Mouse (Mus musculus): Measurements from ENCODE around the gene Cep112. TPM values are rescaled to one million over a fixed set of nuclear protein-coding genes. Genes with fewer than 3 reads are reported as not detected.

Gene Cep112
- polyA plus RNA-seq (2015; fragmentation: Nextera tagmentation; extraction: Ambion mirVana), result 28.6 and 31.1 TPM in 2 replicates

GRCm38 (mm10) chr11:108424889-108425591, at the start of gene Cep112:
TSS of gene Cep112 (plus strand) at chr11:108425192.
- peak; percentile 94 for ATAC-seq

GRCm38 (mm10) chr11:108376815-108377214, 48.2 kb upstream of the Cep112 start:
- H3K4me2 ChIP-seq (ENCODE audit: low read length), result no peak overlapping the region
- H3K9ac ChIP-seq (ENCODE audit: low read depth, low read length), result no peak overlapping the region
- no peak overlapping the region for H3K4me3 ChIP-seq (ENCODE audit: low read depth, low read length)
- H3K27me3 ChIP-seq (ENCODE audit: control insufficient read depth, insufficient read depth, low read depth, low read length), result no peaks in the 10 kb centered on the region
- peaks cover 5% of the 10 kb centered on the region; the same call in 1 of the 2 replicates for H3K4me1 ChIP-seq (ENCODE audit: control insufficient read depth, insufficient read depth, low read length)
- no peaks in the 10 kb centered on the region for H3K9me3 ChIP-seq (replicated peaks; ENCODE audit: control insufficient read depth, low read length, poor library complexity, severe bottlenecking)
- WGBS, result 90% methylated on average over 7 of the region's 7 CpGs
- H3K36me3 ChIP-seq (ENCODE audit: control insufficient read depth, insufficient read depth, low read length), result no peaks in the 10 kb centered on the region
- no peak for ATAC-seq
- no peak overlapping the region for H3K27ac ChIP-seq (ENCODE audit: low read length)

More at GRCm38 (mm10) chr11:108424889-108425591, at the start of gene Cep112:
- Histone ChIP-seq H3K9me3 (replicated peaks; ENCODE audit: control insufficient read depth, low read length, poor library complexity, severe bottlenecking) (no peaks in the 10 kb centered on the region), H3K9ac (ENCODE audit: low read depth, low read length) (peak within 1 kb of the TSS; percentile 64), H3K4me3 (ENCODE audit: low read depth, low read length) (peak within 1 kb of the TSS; percentile 61), H3K27me3 (ENCODE audit: control insufficient read depth, insufficient read depth, low read depth, low read length) (no peaks in the 10 kb centered on the region), H3K4me2 (ENCODE audit: low read length) (peak within 1 kb of the TSS; percentile 85), H3K4me1 (ENCODE audit: control insufficient read depth, insufficient read depth, low read length) (peaks cover 8% of the 10 kb centered on the region), H3K27ac (ENCODE audit: low read length) (peak within 1 kb of the TSS; percentile 33), H3K36me3 (ENCODE audit: control insufficient read depth, insufficient read depth, low read length) (no peaks in the 10 kb centered on the region)
- WGBS, result under 1% methylated on average over 61 of the region's 61 CpGs

GRCm38 (mm10) chr11:108377680-108378362, 47.2 kb upstream of the Cep112 start:
- 30% methylated on average over 19 of the region's 19 CpGs for WGBS
- peak; percentile 93 for ATAC-seq
- 0 out of 2 replicates have a peak overlapping the region, but pooled peaks have one; percentile 43 for H3K27ac ChIP-seq (ENCODE audit: low read length)

GRCm38 (mm10) chr11:108378363-108378751, 46.6 kb upstream of the Cep112 start:
- 75% methylated on average over 4 of the region's 4 CpGs for WGBS
- H3K9ac ChIP-seq (ENCODE audit: low read depth, low read length), result no peak overlapping the region

More at GRCm38 (mm10) chr11:108377680-108378362, 47.2 kb upstream of the Cep112 start:
- 0 out of 2 replicates have a peak overlapping the region, but pooled peaks have one; percentile 22 for H3K9ac ChIP-seq (ENCODE audit: low read depth, low read length)
- H3K4me3 ChIP-seq (ENCODE audit: low read depth, low read length), result peak overlapping the region; percentile 9; the same call in 1 of the 2 replicates
- H3K9me3 ChIP-seq (replicated peaks; ENCODE audit: control insufficient read depth, low read length, poor library complexity, severe bottlenecking), result no peaks in the 10 kb centered on the region
- H3K27me3 ChIP-seq (ENCODE audit: control insufficient read depth, insufficient read depth, low read depth, low read length), result no peaks in the 10 kb centered on the region
- peak overlapping the region; percentile 43 for H3K4me2 ChIP-seq (ENCODE audit: low read length)
- no peaks in the 10 kb centered on the region for H3K36me3 ChIP-seq (ENCODE audit: control insufficient read depth, insufficient read depth, low read length)
- peaks cover 5% of the 10 kb centered on the region; the same call in 1 of the 2 replicates for H3K4me1 ChIP-seq (ENCODE audit: control insufficient read depth, insufficient read depth, low read length)

GRCm38 (mm10) chr11:108382664-108383063, 42.3 kb upstream of the Cep112 start:
- Histone ChIP-seq H3K27me3 (ENCODE audit: control insufficient read depth, insufficient read depth, low read depth, low read length) (no peaks in the 10 kb centered on the region), H3K9ac (ENCODE audit: low read depth, low read length) (no peak overlapping the region), H3K36me3 (ENCODE audit: control insufficient read depth, insufficient read depth, low read length) (no peaks in the 10 kb centered on the region), H3K4me1 (ENCODE audit: control insufficient read depth, insufficient read depth, low read length) (peaks cover 7% of the 10 kb centered on the region), H3K27ac (ENCODE audit: low read length) (no peak overlapping the region), H3K9me3 (replicated peaks; ENCODE audit: control insufficient read depth, low read length, poor library complexity, severe bottlenecking) (no peaks in the 10 kb centered on the region), H3K4me3 (ENCODE audit: low read depth, low read length) (no peak overlapping the region), H3K4me2 (ENCODE audit: low read length) (no peak overlapping the region)
- ATAC-seq, result no peak
- WGBS, result 85% methylated on average over 3 of the region's 3 CpGs

More at GRCm38 (mm10) chr11:108378363-108378751, 46.6 kb upstream of the Cep112 start:
- H3K4me2 ChIP-seq (ENCODE audit: low read length), result no peak overlapping the region
- no peak for ATAC-seq
- H3K27me3 ChIP-seq (ENCODE audit: control insufficient read depth, insufficient read depth, low read depth, low read length), result no peaks in the 10 kb centered on the region
- no peak overlapping the region for H3K4me3 ChIP-seq (ENCODE audit: low read depth, low read length)
- peaks cover 5% of the 10 kb centered on the region; the same call in 1 of the 2 replicates for H3K4me1 ChIP-seq (ENCODE audit: control insufficient read depth, insufficient read depth, low read length)
- no peaks in the 10 kb centered on the region for H3K9me3 ChIP-seq (replicated peaks; ENCODE audit: control insufficient read depth, low read length, poor library complexity, severe bottlenecking)
- H3K36me3 ChIP-seq (ENCODE audit: control insufficient read depth, insufficient read depth, low read length), result no peaks in the 10 kb centered on the region
- no peak overlapping the region for H3K27ac ChIP-seq (ENCODE audit: low read length)

GRCm38 (mm10) chr11:108384920-108385665, 39.9 kb upstream of the Cep112 start:
- WGBS, result 56% methylated on average over 4 of the region's 4 CpGs
- no peak overlapping the region for H3K9ac ChIP-seq (ENCODE audit: low read depth, low read length)

GRCm38 (mm10) chr11:108385666-108386024, 39.3 kb upstream of the Cep112 start:
- Histone ChIP-seq H3K4me3 (ENCODE audit: low read depth, low read length) (no peak overlapping the region), H3K9me3 (replicated peaks; ENCODE audit: control insufficient read depth, low read length, poor library complexity, severe bottlenecking) (no peaks in the 10 kb centered on the region), H3K27me3 (ENCODE audit: control insufficient read depth, insufficient read depth, low read depth, low read length) (no peaks in the 10 kb centered on the region), H3K36me3 (ENCODE audit: control insufficient read depth, insufficient read depth, low read length) (no peaks in the 10 kb centered on the region), H3K27ac (ENCODE audit: low read length) (no peak overlapping the region), H3K4me1 (ENCODE audit: control insufficient read depth, insufficient read depth, low read length) (peaks cover 4% of the 10 kb centered on the region), H3K9ac (ENCODE audit: low read depth, low read length) (no peak overlapping the region), H3K4me2 (ENCODE audit: low read length) (no peak overlapping the region)
- 93% methylated on average over 1 of the region's 1 CpGs for WGBS
- no peak for ATAC-seq

More at GRCm38 (mm10) chr11:108384920-108385665, 39.9 kb upstream of the Cep112 start:
- Histone ChIP-seq H3K4me3 (ENCODE audit: low read depth, low read length) (no peak overlapping the region), H3K4me1 (ENCODE audit: control insufficient read depth, insufficient read depth, low read length) (peaks cover 4% of the 10 kb centered on the region), H3K9me3 (replicated peaks; ENCODE audit: control insufficient read depth, low read length, poor library complexity, severe bottlenecking) (no peaks in the 10 kb centered on the region), H3K27ac (ENCODE audit: low read length) (no peak overlapping the region), H3K27me3 (ENCODE audit: control insufficient read depth, insufficient read depth, low read depth, low read length) (no peaks in the 10 kb centered on the region), H3K4me2 (ENCODE audit: low read length) (no peak overlapping the region), H3K36me3 (ENCODE audit: control insufficient read depth, insufficient read depth, low read length) (no peaks in the 10 kb centered on the region)
- no peak for ATAC-seq

GRCm38 (mm10) chr11:108395061-108395460, 29.9 kb upstream of the Cep112 start:
- Histone ChIP-seq H3K4me3 (ENCODE audit: low read depth, low read length) (no peak overlapping the region), H3K9me3 (replicated peaks; ENCODE audit: control insufficient read depth, low read length, poor library complexity, severe bottlenecking) (no peaks in the 10 kb centered on the region), H3K27ac (ENCODE audit: low read length) (no peak overlapping the region), H3K9ac (ENCODE audit: low read depth, low read length) (no peak overlapping the region), H3K4me1 (ENCODE audit: control insufficient read depth, insufficient read depth, low read length) (no peaks in the 10 kb centered on the region), H3K27me3 (ENCODE audit: control insufficient read depth, insufficient read depth, low read depth, low read length) (no peaks in the 10 kb centered on the region), H3K4me2 (ENCODE audit: low read length) (no peak overlapping the region), H3K36me3 (ENCODE audit: control insufficient read depth, insufficient read depth, low read length) (no peaks in the 10 kb centered on the region)
- 97% methylated on average over 9 of the region's 9 CpGs for WGBS
- no peak for ATAC-seq
